Mouse (Mus musculus): ENCODE data around the gene Ltc4s. TPM values are rescaled to one million over a fixed set of nuclear protein-coding genes. Genes with fewer than 3 reads are reported as not detected.

The Ltc4s gene
- polyA plus RNA-seq, 1 experiment: 11.0 TPM

DNA sequence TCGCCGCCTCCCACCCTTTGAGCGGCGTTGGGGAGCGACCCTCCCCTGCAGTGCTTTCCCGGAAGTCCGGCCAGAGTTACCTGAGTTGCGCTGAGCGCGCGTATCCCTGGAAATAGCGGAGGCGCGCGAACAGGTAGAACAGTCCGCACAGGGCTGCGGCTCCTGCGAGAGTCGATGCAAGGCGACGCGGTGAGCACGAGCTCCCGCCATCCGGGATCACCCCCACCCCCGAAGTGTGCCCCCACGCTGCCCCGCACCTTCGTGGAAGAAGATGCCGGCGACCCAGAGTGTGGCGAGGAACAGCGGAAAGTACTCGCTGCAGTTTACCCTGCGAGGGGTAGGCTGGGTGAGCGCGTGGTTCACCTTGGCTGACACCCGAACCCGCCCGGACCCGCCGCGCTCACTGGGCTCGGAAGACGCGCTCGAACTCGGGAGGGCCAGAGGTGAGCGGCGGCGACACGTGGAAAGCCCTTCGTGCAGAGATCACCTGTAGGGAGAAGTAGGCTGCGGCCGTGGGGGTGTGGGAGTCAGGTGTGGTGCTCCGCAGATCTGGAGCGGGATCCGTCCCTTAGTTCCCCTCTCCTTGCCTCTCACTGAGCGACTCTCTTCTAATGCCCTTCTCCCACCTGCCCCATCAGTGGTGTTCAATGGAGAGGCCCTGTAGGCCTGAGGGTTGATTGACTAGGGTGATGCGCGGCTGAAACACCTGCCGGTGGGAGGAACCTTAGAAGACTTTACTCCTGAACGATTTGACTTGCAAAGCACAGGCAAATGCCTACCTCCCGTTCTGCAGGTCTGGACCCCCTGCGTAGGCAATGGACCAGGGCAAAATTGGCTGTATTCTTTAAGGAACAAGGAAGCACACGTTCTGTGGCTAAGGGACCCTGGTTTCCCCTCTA lies 1.2 kb downstream of the Ltc4s start:
- H3K36me3 ChIP-seq (ENCODE audit: control insufficient read depth, insufficient read depth, low read length): no peaks in the 10 kb centered on the region
- TF ChIP-seq POLR2A (IDR thresholded peaks at IDR 0.05; ENCODE audit: control insufficient read depth, low read depth, low read length) (no peak), CTCF (IDR thresholded peaks at IDR 0.05; ENCODE audit: control insufficient read depth, insufficient read depth, insufficient replicate concordance, low read depth, low read length) (no peak)
- peak overlapping the region; percentile 87 for H3K4me3 ChIP-seq (ENCODE audit: control insufficient read depth, low read depth, low read length)
- H3K27ac ChIP-seq (ENCODE audit: control insufficient read depth, insufficient read depth, low read depth, low read length): no peak overlapping the region
- H3K27me3 ChIP-seq (ENCODE audit: control insufficient read depth, insufficient read depth, low read length): no peaks in the 10 kb centered on the region; the same call in 1 of the 2 replicates
- H3K4me1 ChIP-seq (ENCODE audit: control insufficient read depth, insufficient read depth, low read length): peaks cover 20% of the 10 kb centered on the region

DNA sequence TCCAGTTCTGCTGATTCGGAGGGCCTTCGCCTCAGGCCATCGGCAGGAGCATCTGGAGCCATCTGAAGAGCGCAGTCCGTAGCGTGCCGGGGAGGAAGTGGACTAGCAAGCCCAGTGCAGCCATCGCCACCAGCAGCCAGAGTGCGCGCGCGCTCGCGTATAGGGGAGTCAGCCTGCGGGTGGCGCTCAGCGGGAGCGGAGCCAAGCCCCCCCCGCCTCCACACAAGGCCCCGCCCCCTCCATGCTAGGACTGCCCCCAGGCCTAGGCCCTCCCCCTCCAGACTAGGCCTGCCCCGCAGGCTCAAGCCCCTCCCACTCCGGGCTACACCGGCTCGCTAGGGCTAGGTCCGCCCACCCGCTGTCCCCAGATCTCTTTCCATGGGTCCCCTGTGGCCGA lies 1.9 kb downstream of the Ltc4s start:
- TF ChIP-seq POLR2A (IDR thresholded peaks at IDR 0.05; ENCODE audit: control insufficient read depth, low read depth, low read length): no peak
- no peak; the same call in 1 of the 2 replicates for TF ChIP-seq CTCF (IDR thresholded peaks at IDR 0.05; ENCODE audit: control insufficient read depth, insufficient read depth, insufficient replicate concordance, low read depth, low read length)
- Histone ChIP-seq H3K36me3 (ENCODE audit: control insufficient read depth, insufficient read depth, low read length) (no peaks in the 10 kb centered on the region), H3K27ac (ENCODE audit: control insufficient read depth, insufficient read depth, low read depth, low read length) (no peak overlapping the region), H3K4me3 (ENCODE audit: control insufficient read depth, low read depth, low read length) (peak overlapping the region; percentile 87), H3K4me1 (ENCODE audit: control insufficient read depth, insufficient read depth, low read length) (peaks cover 23% of the 10 kb centered on the region), H3K27me3 (ENCODE audit: control insufficient read depth, insufficient read depth, low read length) (no peaks in the 10 kb centered on the region; the same call in 1 of the 2 replicates)

DNA sequence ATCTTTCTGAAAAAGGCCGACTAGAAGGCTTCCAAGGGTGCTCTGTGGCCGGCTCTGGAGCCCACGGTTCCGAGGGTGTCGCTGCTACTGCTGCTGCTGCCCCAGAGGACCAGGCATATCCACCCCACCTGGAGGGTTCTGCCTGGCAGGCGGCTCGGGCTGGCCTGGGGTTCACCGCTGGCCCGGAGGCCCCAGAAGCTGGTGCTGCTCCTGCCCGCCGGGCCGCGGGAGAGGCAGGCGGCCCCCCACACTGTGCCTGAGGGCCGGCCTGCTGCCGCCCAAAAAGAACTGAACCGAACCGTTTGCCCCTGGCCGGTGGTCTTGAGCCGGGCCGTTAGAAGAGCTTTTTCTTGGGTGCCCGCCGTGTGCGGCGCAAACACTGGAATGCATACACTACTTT lies 3.8 kb downstream of the Ltc4s start:
- Histone ChIP-seq H3K36me3 (ENCODE audit: control insufficient read depth, insufficient read depth, low read length) (no peaks in the 10 kb centered on the region), H3K27me3 (ENCODE audit: control insufficient read depth, insufficient read depth, low read length) (no peaks in the 10 kb centered on the region; the same call in 1 of the 2 replicates), H3K27ac (ENCODE audit: control insufficient read depth, insufficient read depth, low read depth, low read length) (no peak overlapping the region), H3K4me3 (ENCODE audit: control insufficient read depth, low read depth, low read length) (no peak overlapping the region; the same call in 1 of the 2 replicates), H3K4me1 (ENCODE audit: control insufficient read depth, insufficient read depth, low read length) (peaks cover 33% of the 10 kb centered on the region)
- TF ChIP-seq CTCF (IDR thresholded peaks at IDR 0.05; ENCODE audit: control insufficient read depth, insufficient read depth, insufficient replicate concordance, low read depth, low read length) (no peak), POLR2A (IDR thresholded peaks at IDR 0.05; ENCODE audit: control insufficient read depth, low read depth, low read length) (no peak)

DNA sequence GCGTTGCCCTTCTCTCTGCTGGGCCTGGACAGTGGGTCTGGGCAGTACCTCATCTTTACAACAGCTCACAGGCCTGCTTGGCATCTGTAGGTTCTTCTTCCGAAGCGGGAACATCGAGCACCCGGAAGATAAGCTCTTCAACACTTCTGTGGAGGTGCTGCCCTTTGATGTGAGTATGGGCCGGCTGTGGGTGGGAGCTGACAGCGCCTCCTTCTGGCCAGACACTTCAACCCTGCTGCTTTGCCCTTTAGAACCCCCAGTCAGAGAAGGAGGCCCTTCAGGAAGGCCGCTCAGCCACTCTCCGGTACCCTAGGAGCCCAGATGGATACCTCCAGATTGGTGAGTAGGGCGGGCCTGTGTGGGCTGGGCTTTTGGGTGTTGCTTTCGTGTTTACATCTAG lies 4.4 kb downstream of the Ltc4s start:
- Histone ChIP-seq H3K4me1 (ENCODE audit: control insufficient read depth, insufficient read depth, low read length) (peaks cover 33% of the 10 kb centered on the region), H3K4me3 (ENCODE audit: control insufficient read depth, low read depth, low read length) (peak overlapping the region; percentile 72), H3K27me3 (ENCODE audit: control insufficient read depth, insufficient read depth, low read length) (no peaks in the 10 kb centered on the region; the same call in 1 of the 2 replicates), H3K36me3 (ENCODE audit: control insufficient read depth, insufficient read depth, low read length) (no peaks in the 10 kb centered on the region), H3K27ac (ENCODE audit: control insufficient read depth, insufficient read depth, low read depth, low read length) (no peak overlapping the region)
- TF ChIP-seq POLR2A (IDR thresholded peaks at IDR 0.05; ENCODE audit: control insufficient read depth, low read depth, low read length) (no peak), CTCF (IDR thresholded peaks at IDR 0.05; ENCODE audit: control insufficient read depth, insufficient read depth, insufficient replicate concordance, low read depth, low read length) (peak; percentile 50; the same call in 1 of the 2 replicates)

DNA sequence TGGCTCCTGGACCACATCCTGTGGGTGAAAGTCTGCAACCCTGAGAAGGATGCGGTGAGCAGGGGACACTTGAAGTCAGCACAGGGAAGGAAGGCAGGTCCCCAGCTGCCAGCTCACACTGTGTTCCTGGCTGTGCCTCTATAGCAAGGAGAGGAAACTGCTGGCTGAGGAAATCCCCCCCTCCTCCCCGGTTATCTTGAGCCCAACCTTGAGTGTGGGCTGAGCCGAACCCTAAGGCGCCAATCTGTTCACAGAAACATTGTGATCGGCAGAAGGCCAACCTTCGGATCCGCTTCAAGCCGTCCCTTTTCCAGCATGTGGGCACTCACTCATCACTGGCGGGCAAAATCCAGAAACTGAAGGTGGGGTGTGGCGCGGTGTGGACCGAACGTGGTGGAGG lies 5.4 kb downstream of the Ltc4s start:
- Histone ChIP-seq H3K4me1 (ENCODE audit: control insufficient read depth, insufficient read depth, low read length) (peaks cover 33% of the 10 kb centered on the region), H3K27me3 (ENCODE audit: control insufficient read depth, insufficient read depth, low read length) (no peaks in the 10 kb centered on the region; the same call in 1 of the 2 replicates), H3K4me3 (ENCODE audit: control insufficient read depth, low read depth, low read length) (no peak overlapping the region), H3K36me3 (ENCODE audit: control insufficient read depth, insufficient read depth, low read length) (no peaks in the 10 kb centered on the region), H3K27ac (ENCODE audit: control insufficient read depth, insufficient read depth, low read depth, low read length) (no peak overlapping the region)
- TF ChIP-seq POLR2A (IDR thresholded peaks at IDR 0.05; ENCODE audit: control insufficient read depth, low read depth, low read length) (no peak), CTCF (IDR thresholded peaks at IDR 0.05; ENCODE audit: control insufficient read depth, insufficient read depth, insufficient replicate concordance, low read depth, low read length) (no peak)

DNA sequence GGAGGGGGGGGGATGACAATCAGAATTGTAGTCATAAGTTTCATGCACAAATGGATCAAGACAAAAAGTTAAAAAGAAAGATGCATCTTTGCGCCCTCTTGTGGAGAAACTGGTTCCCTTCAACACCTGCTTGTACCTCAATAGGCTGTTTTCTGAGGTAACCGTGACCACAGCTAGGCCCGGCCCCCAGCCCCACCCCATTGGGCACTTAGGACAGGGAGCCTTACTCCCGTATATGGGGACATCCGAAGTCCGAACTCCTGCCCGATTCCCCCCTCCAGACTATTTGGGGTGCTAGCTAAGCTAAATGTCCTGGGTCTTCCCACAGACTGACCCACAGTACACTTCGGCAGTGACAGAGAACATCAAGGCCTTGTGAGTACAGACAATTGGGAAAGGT lies 7.0 kb downstream of the Ltc4s start:
- Histone ChIP-seq H3K36me3 (ENCODE audit: control insufficient read depth, insufficient read depth, low read length) (no peaks in the 10 kb centered on the region), H3K27ac (ENCODE audit: control insufficient read depth, insufficient read depth, low read depth, low read length) (no peak overlapping the region), H3K4me3 (ENCODE audit: control insufficient read depth, low read depth, low read length) (no peak overlapping the region), H3K27me3 (ENCODE audit: control insufficient read depth, insufficient read depth, low read length) (no peaks in the 10 kb centered on the region), H3K4me1 (ENCODE audit: control insufficient read depth, insufficient read depth, low read length) (peaks cover 25% of the 10 kb centered on the region)
- no peak for TF ChIP-seq POLR2A (IDR thresholded peaks at IDR 0.05; ENCODE audit: control insufficient read depth, low read depth, low read length)
- TF ChIP-seq CTCF (IDR thresholded peaks at IDR 0.05; ENCODE audit: control insufficient read depth, insufficient read depth, insufficient replicate concordance, low read depth, low read length): peak; percentile 9; the same call in 1 of the 2 replicates

DNA sequence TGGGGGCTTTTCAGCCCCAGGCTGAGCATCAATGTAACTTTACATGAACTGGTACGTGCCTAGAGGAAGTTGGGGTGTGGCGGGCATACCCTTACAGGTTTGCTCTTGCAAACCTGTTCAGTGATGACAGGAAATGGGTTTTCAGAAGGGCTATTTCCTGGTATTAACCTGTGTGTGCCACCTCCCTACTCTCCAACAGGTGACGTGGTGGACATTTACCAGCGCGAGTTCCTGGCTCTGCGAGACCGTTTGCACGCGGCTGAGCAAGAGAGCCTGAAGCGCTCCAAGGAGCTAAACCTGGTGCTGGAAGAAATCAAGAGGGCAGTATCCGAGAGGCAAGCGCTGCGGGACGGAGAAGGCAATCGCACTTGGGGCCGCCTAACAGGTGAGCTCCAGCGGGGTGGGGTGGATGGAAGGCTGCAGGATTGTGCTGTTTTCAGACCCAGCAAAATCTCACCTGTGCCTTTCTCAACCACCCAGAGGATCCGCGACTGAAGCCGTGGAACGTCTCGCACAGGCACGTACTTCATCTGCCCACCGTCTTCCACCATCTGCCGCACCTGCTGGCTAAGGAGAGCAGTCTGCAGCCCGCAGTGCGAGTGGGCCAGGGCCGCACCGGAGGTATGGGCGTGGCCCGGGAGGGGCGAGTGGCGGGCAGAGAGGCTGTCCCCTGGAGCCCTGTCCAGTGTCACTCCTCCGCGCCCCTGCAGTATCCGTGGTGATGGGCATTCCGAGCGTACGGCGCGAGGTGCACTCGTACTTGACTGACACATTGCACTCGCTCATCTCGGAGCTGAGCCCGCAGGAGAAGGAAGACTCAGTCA lies 7.7 kb downstream of the Ltc4s start:
- no peaks in the 10 kb centered on the region for H3K27me3 ChIP-seq (ENCODE audit: control insufficient read depth, insufficient read depth, low read length)
- TF ChIP-seq POLR2A (IDR thresholded peaks at IDR 0.05; ENCODE audit: control insufficient read depth, low read depth, low read length) (no peak), CTCF (IDR thresholded peaks at IDR 0.05; ENCODE audit: control insufficient read depth, insufficient read depth, insufficient replicate concordance, low read depth, low read length) (no peak)
- H3K4me3 ChIP-seq (ENCODE audit: control insufficient read depth, low read depth, low read length): peak overlapping the region; percentile 53
- no peak overlapping the region for H3K27ac ChIP-seq (ENCODE audit: control insufficient read depth, insufficient read depth, low read depth, low read length)
- H3K4me1 ChIP-seq (ENCODE audit: control insufficient read depth, insufficient read depth, low read length): peaks cover 21% of the 10 kb centered on the region
- no peaks in the 10 kb centered on the region for H3K36me3 ChIP-seq (ENCODE audit: control insufficient read depth, insufficient read depth, low read length)

Measured in testis, adult 2 months (tissue).